Mouse (Mus musculus) kidney, embryonic 14.5 days (tissue): ENCODE measurements at regions not wholly inside any gene's neighbourhood (a gene's known extent, or its start where the extent isn't known, plus 50 kb on each side); places are given as distances from the start of the nearest gene placed in this dataset.

Experiments
- ATAC-seq: fragments of 200-750 bp; cut with Nextera tagmentation; 2 replicates; pipeline ENCODE4 v1.8.0; 2017; ENCODE audit warnings: moderate number of reproducible peaks, mild to moderate bottlenecking, moderate TSS enrichment, moderate library complexity; ENCODE audit not compliant: low FRiP score, low TSS enrichment
- H3K27ac ChIP-seq: fragments of 300-500 bp; sonication (generic); 2 replicates; pipeline ENCODE4 v1.5.1; 2014; ENCODE audit warnings: low read depth, mild to moderate bottlenecking, low read length, moderate library complexity, mixed read lengths
- H3K27me3 ChIP-seq: fragments of 300-500 bp; sonication (generic); 2 replicates; pipeline ENCODE4 v1.6.1; 2014; ENCODE audit warnings: mild to moderate bottlenecking, low read length; ENCODE audit not compliant: control insufficient read depth, insufficient read depth
- H3K36me3 ChIP-seq: fragments of 300-500 bp; sonication (generic); 2 replicates; pipeline ENCODE4 v1.6.1; 2014; ENCODE audit warnings: low read length, mixed read lengths; ENCODE audit not compliant: control insufficient read depth, insufficient read depth
- H3K4me1 ChIP-seq: fragments of 300-500 bp; sonication (generic); 2 replicates; pipeline ENCODE4 v1.6.1; 2014; ENCODE audit warnings: low read length, mixed read lengths; ENCODE audit not compliant: control insufficient read depth, insufficient read depth
- H3K4me2 ChIP-seq: fragments of 300-500 bp; sonication (generic); replicated peaks from 2 replicates; pipeline ENCODE4 v1.6.1; 2014; ENCODE audit warnings: low read depth, mild to moderate bottlenecking, low read length
- H3K4me3 ChIP-seq: fragments of 300-500 bp; sonication (generic); 2 replicates; pipeline ENCODE4 v1.5.1; 2014; ENCODE audit warnings: mild to moderate bottlenecking, low read length
- H3K9ac ChIP-seq: fragments of 300-500 bp; sonication (generic); 2 replicates; pipeline ENCODE4 v1.6.1; 2014; ENCODE audit warnings: low read depth, mild to moderate bottlenecking, low read length, moderate library complexity
- H3K9me3 ChIP-seq: fragments of 300-500 bp; sonication (generic); 2 replicates; pipeline ENCODE4 v1.6.1; 2016; ENCODE audit warnings: low read length; ENCODE audit not compliant: control insufficient read depth
- WGBS: fragments of 180-500 bp; shearing (Covaris S2); extraction: QIAGEN DNeasy Blood & Tissue Kit; methylation state at CpG from one replicate; pipeline ENCODE4 v1.1.7; 2014; 5-methylcytosine and 5-hydroxymethylcytosine counted together

GRCm38 (mm10) chr6:94951971-94952768 is 164.9 kb upstream of the Kbtbd8 start:
- WGBS, result 88% methylated on average over 7 of the region's 7 CpGs
- no peak for ATAC-seq

GRCm38 (mm10) chr6:94950944-94951343 is 166.1 kb upstream of the Kbtbd8 start:
- 79% methylated on average over 5 of the region's 5 CpGs for WGBS
- no peak for ATAC-seq
- no peak overlapping the region for H3K27ac ChIP-seq
- no peaks in the 10 kb centered on the region for H3K27me3 ChIP-seq
- H3K36me3 ChIP-seq, result no peaks in the 10 kb centered on the region
- H3K9ac ChIP-seq, result no peak overlapping the region
- no peak overlapping the region for H3K4me2 ChIP-seq
- H3K9me3 ChIP-seq, result no peaks in the 10 kb centered on the region
- H3K4me1 ChIP-seq, result no peaks in the 10 kb centered on the region
- H3K4me3 ChIP-seq, result no peak overlapping the region

More at GRCm38 (mm10) chr6:94951971-94952768, 164.9 kb upstream of the Kbtbd8 start:
- no peak overlapping the region for H3K9ac ChIP-seq
- H3K27me3 ChIP-seq, result no peaks in the 10 kb centered on the region
- H3K36me3 ChIP-seq, result no peaks in the 10 kb centered on the region
- no peak overlapping the region for H3K27ac ChIP-seq
- H3K4me1 ChIP-seq, result no peaks in the 10 kb centered on the region
- H3K9me3 ChIP-seq, result no peaks in the 10 kb centered on the region
- no peak overlapping the region for H3K4me3 ChIP-seq
- H3K4me2 ChIP-seq, result no peak overlapping the region

GRCm38 (mm10) chr6:94950319-94950718 is 166.7 kb upstream of the Kbtbd8 start:
- no peaks in the 10 kb centered on the region for H3K9me3 ChIP-seq
- H3K4me1 ChIP-seq, result no peaks in the 10 kb centered on the region
- no peak overlapping the region for H3K9ac ChIP-seq
- H3K27ac ChIP-seq, result no peak overlapping the region
- no peaks in the 10 kb centered on the region for H3K36me3 ChIP-seq
- no peak for ATAC-seq
- no peak overlapping the region for H3K4me3 ChIP-seq
- H3K27me3 ChIP-seq, result no peaks in the 10 kb centered on the region
- H3K4me2 ChIP-seq, result no peak overlapping the region
- WGBS, result 69% methylated on average over 2 of the region's 2 CpGs

- Histone ChIP-seq H3K27ac (no peak overlapping the region), H3K36me3 (no peaks in the 10 kb centered on the region), H3K4me3 (no peak overlapping the region), H3K9me3 (no peaks in the 10 kb centered on the region), H3K4me1 (no peaks in the 10 kb centered on the region), H3K9ac (no peak overlapping the region), H3K4me2 (no peak overlapping the region), H3K27me3 (no peaks in the 10 kb centered on the region)
- ATAC-seq, result no peak
- 59% methylated on average over 6 of the region's 6 CpGs for WGBS
Observed at GRCm38 (mm10) chr6:94946352-94946900, 170.6 kb upstream of the Kbtbd8 start.

GRCm38 (mm10) chr6:94945715-94946114 is 171.3 kb upstream of the Kbtbd8 start:
- Histone ChIP-seq H3K9me3 (no peaks in the 10 kb centered on the region), H3K4me2 (no peak overlapping the region), H3K36me3 (no peaks in the 10 kb centered on the region), H3K27ac (no peak overlapping the region), H3K4me1 (no peaks in the 10 kb centered on the region), H3K4me3 (no peak overlapping the region), H3K27me3 (no peaks in the 10 kb centered on the region), H3K9ac (no peak overlapping the region)
- ATAC-seq, result no peak
- WGBS, result 85% methylated on average over 5 of the region's 5 CpGs

GRCm38 (mm10) chr6:94944196-94944595 is 172.8 kb upstream of the Kbtbd8 start:
- Histone ChIP-seq H3K27me3 (no peaks in the 10 kb centered on the region), H3K4me1 (no peaks in the 10 kb centered on the region), H3K36me3 (no peaks in the 10 kb centered on the region), H3K9ac (no peak overlapping the region), H3K9me3 (no peaks in the 10 kb centered on the region), H3K4me2 (no peak overlapping the region), H3K4me3 (no peak overlapping the region), H3K27ac (no peak overlapping the region)
- 0 out of 2 replicates have a peak, but pooled peaks have one; percentile 39 for ATAC-seq
- WGBS, result 23% methylated on average over 4 of the region's 4 CpGs

GRCm38 (mm10) chr6:94938949-94939348 is 178.1 kb upstream of the Kbtbd8 start:
- Histone ChIP-seq H3K4me1 (no peaks in the 10 kb centered on the region), H3K4me3 (no peak overlapping the region), H3K9ac (no peak overlapping the region), H3K36me3 (no peaks in the 10 kb centered on the region), H3K27me3 (no peaks in the 10 kb centered on the region), H3K9me3 (no peaks in the 10 kb centered on the region), H3K4me2 (no peak overlapping the region), H3K27ac (no peak overlapping the region)
- no peak for ATAC-seq
- WGBS, result 85% methylated on average over 2 of the region's 2 CpGs

GRCm38 (mm10) chr6:94936206-94936605 is 180.8 kb upstream of the Kbtbd8 start:
- 83% methylated on average over 5 of the region's 5 CpGs for WGBS
- no peaks in the 10 kb centered on the region for H3K4me1 ChIP-seq
- H3K27me3 ChIP-seq, result no peaks in the 10 kb centered on the region
- H3K9ac ChIP-seq, result no peak overlapping the region
- H3K9me3 ChIP-seq, result no peaks in the 10 kb centered on the region
- H3K27ac ChIP-seq, result no peak overlapping the region
- no peak for ATAC-seq
- H3K36me3 ChIP-seq, result no peaks in the 10 kb centered on the region
- no peak overlapping the region for H3K4me3 ChIP-seq
- no peak overlapping the region for H3K4me2 ChIP-seq

- Histone ChIP-seq H3K9me3 (no peaks in the 10 kb centered on the region), H3K4me3 (no peak overlapping the region), H3K4me1 (no peaks in the 10 kb centered on the region), H3K27ac (no peak overlapping the region), H3K4me2 (no peak overlapping the region), H3K9ac (no peak overlapping the region), H3K36me3 (no peaks in the 10 kb centered on the region), H3K27me3 (no peaks in the 10 kb centered on the region)
- 77% methylated on average over 1 of the region's 1 CpGs for WGBS
- no peak for ATAC-seq
Observed at GRCm38 (mm10) chr6:94935706-94936105, 181.3 kb upstream of the Kbtbd8 start.
